Mouse (Mus musculus) MEL (cell line): ENCODE results near the gene Zc3hc1. TPM values are rescaled to one million over a fixed set of nuclear protein-coding genes. Genes with fewer than 3 reads are reported as not detected.

ENCODE experiments used
- DNase-seq: peaks from one replicate; pipeline ENCODE4 v3.0.0; 2011; ENCODE audit warnings: low read depth, low spot score
- H3K27ac ChIP-seq: 2 replicates; pipeline ENCODE4 v1.5.1; 2012; ENCODE audit warnings: low read depth, mild to moderate bottlenecking, control low read depth, low read length, moderate library complexity; ENCODE audit not compliant: control insufficient read depth
- H3K27me3 ChIP-seq, 2 experiments: fragments of 150-350 bp in 1 of 2; sonication (generic) in 1 of 2; 2 replicates each; pipeline ENCODE4 v1.6.1; 2012; ENCODE audit warnings: low read length in 2 of 2, mild to moderate bottlenecking in 2 of 2, improper control_type of control experiment in 1 of 2, moderate library complexity in 1 of 2; ENCODE audit not compliant: insufficient read depth in 2 of 2, control insufficient read depth in 1 of 2
- H3K36me3 ChIP-seq, 2 experiments: 2 replicates each; pipeline ENCODE4 v1.6.1; 2012 to 2014; ENCODE audit warnings: low read length in 2 of 2, improper control_type of control experiment in 1 of 2, inconsistent platforms in 1 of 2, mild to moderate bottlenecking in 1 of 2; ENCODE audit not compliant: insufficient read depth in 2 of 2, control insufficient read depth in 1 of 2
- H3K4me1 ChIP-seq, 2 experiments: fragments of 150-350 bp in 1 of 2; sonication (generic) in 1 of 2; 2 replicates each; pipeline ENCODE4 v1.6.1; 2012; ENCODE audit warnings: low read length in 2 of 2, improper control_type of control experiment in 1 of 2, mild to moderate bottlenecking in 1 of 2; ENCODE audit not compliant: insufficient read depth in 2 of 2, control insufficient read depth in 1 of 2
- H3K4me3 ChIP-seq, 2 experiments: fragments of 150-350 bp in 1 of 2; sonication (generic) in 1 of 2; 2 replicates each; pipeline ENCODE4 v1.5.1; 2012; ENCODE audit warnings: low read depth in 2 of 2, low read length in 2 of 2, mild to moderate bottlenecking in 2 of 2, moderate library complexity in 2 of 2, control low read depth in 1 of 2, improper control_type of control experiment in 1 of 2; ENCODE audit not compliant: control insufficient read depth in 1 of 2, insufficient read depth in 1 of 2
- H3K79me2 ChIP-seq: 2 replicates; pipeline ENCODE4 v1.6.1; 2012; ENCODE audit warnings: mild to moderate bottlenecking, low read length, moderate library complexity; ENCODE audit not compliant: control insufficient read depth, poor library complexity, insufficient read depth
- H3K9ac ChIP-seq: 2 replicates; pipeline ENCODE4 v1.6.1; 2012; ENCODE audit warnings: low read depth, mild to moderate bottlenecking, control low read depth, low read length, moderate library complexity; ENCODE audit not compliant: control insufficient read depth, poor library complexity, severe bottlenecking
- H3K9me3 ChIP-seq: fragments of 150-350 bp; sonication (generic); replicated peaks from 2 replicates; pipeline ENCODE4 v1.6.1; 2012; ENCODE audit warnings: mild to moderate bottlenecking, low read length, improper control_type of control experiment, moderate library complexity; ENCODE audit not compliant: insufficient read depth
- CHD2 ChIP-seq: IDR thresholded peaks from 2 replicates; pipeline ENCODE4 v1.6.1; 2011; ENCODE audit warnings: low read length, improper control_type of control experiment
- CTCF ChIP-seq, 3 experiments: IDR thresholded peaks in 2 of 3; conservative IDR thresholded peaks in 1 of 3; 2 replicates each; pipeline ENCODE4 v1.5.1; 2011 to 2012; ENCODE audit warnings: low read length in 3 of 3, low read depth in 2 of 3, mild to moderate bottlenecking in 2 of 3, improper control_type of control experiment in 1 of 3, inconsistent platforms in 1 of 3, mixed read lengths in 1 of 3, moderate library complexity in 1 of 3; ENCODE audit not compliant: control insufficient read depth in 1 of 3, insufficient read depth in 1 of 3, poor library complexity in 1 of 3, severe bottlenecking in 1 of 3
- E2F4 ChIP-seq: IDR thresholded peaks from 2 replicates; pipeline ENCODE4 v1.6.1; 2011; ENCODE audit warnings: low read depth, low read length, improper control_type of control experiment, borderline replicate concordance
- GABPA ChIP-seq: IDR thresholded peaks from 2 replicates; pipeline ENCODE4 v1.6.1; 2012; ENCODE audit warnings: low read depth, mild to moderate bottlenecking, inconsistent platforms, low read length, improper control_type of control experiment, moderate library complexity
- JUND ChIP-seq: IDR thresholded peaks from 2 replicates; pipeline ENCODE4 v1.6.1; 2011; ENCODE audit warnings: low read depth, mild to moderate bottlenecking, improper control_type of control experiment, low read length
- MAFK ChIP-seq: IDR thresholded peaks from 2 replicates; pipeline ENCODE4 v1.6.1; 2011; ENCODE audit warnings: low read depth, mild to moderate bottlenecking, low read length, improper control_type of control experiment, borderline replicate concordance
- MEF2A ChIP-seq: IDR thresholded peaks from 2 replicates; pipeline ENCODE4 v1.6.1; 2014; ENCODE audit warnings: low read depth, mild to moderate bottlenecking, inconsistent platforms, low read length, improper control_type of control experiment; ENCODE audit not compliant: poor library complexity, insufficient replicate concordance, severe bottlenecking; ENCODE audit errors: extremely low read depth
- NELFE ChIP-seq: IDR thresholded peaks from 2 replicates; pipeline ENCODE4 v1.6.1; 2011; ENCODE audit warnings: low read depth, low read length, improper control_type of control experiment
- NRF1 ChIP-seq: IDR thresholded peaks from 2 replicates; pipeline ENCODE4 v1.6.1; 2014; ENCODE audit warnings: low read depth, mild to moderate bottlenecking, inconsistent platforms, low read length, improper control_type of control experiment, moderate library complexity; ENCODE audit not compliant: poor library complexity, insufficient read depth, severe bottlenecking
- POLR2AphosphoS2 ChIP-seq: IDR thresholded peaks from 2 replicates; pipeline ENCODE4 v1.6.1; 2011; ENCODE audit warnings: low read length, improper control_type of control experiment
- POLR2AphosphoS5 ChIP-seq: IDR thresholded peaks from 2 replicates; pipeline ENCODE4 v1.6.1; 2012; ENCODE audit warnings: low read depth, borderline replicate concordance, mild to moderate bottlenecking, inconsistent platforms, low read length, moderate library complexity, mixed read lengths
- RAD21 ChIP-seq: IDR thresholded peaks from 2 replicates; pipeline ENCODE4 v1.6.1; 2011; ENCODE audit warnings: mild to moderate bottlenecking, low read depth, low read length, improper control_type of control experiment
- SMC3 ChIP-seq: IDR thresholded peaks from 2 replicates; pipeline ENCODE4 v1.6.1; 2011; ENCODE audit warnings: low read depth, low read length, improper control_type of control experiment
- TBP ChIP-seq: IDR thresholded peaks from 2 replicates; pipeline ENCODE4 v1.8.0; 2011; ENCODE audit warnings: low read depth, low read length, improper control_type of control experiment
- TCF12 ChIP-seq: IDR thresholded peaks from 2 replicates; pipeline ENCODE4 v1.6.1; 2014; ENCODE audit warnings: low read depth, mild to moderate bottlenecking, inconsistent platforms, low read length, improper control_type of control experiment, moderate library complexity
- UBTF ChIP-seq: IDR thresholded peaks from 2 replicates; pipeline ENCODE4 v1.6.1; 2012; ENCODE audit warnings: low read depth, mild to moderate bottlenecking, inconsistent platforms, low read length, improper control_type of control experiment, moderate library complexity, borderline replicate concordance; ENCODE audit not compliant: insufficient read depth
- USF1 ChIP-seq: IDR thresholded peaks from 2 replicates; pipeline ENCODE4 v1.6.1; 2014; ENCODE audit warnings: low read depth, mild to moderate bottlenecking, inconsistent platforms, low read length, improper control_type of control experiment, moderate library complexity
- USF2 ChIP-seq, 2 experiments: IDR thresholded peaks; 2 replicates each; pipeline ENCODE4 v1.6.1; 2011 to 2012; ENCODE audit warnings: improper control_type of control experiment in 2 of 2, low read length in 2 of 2, borderline replicate concordance in 1 of 2, inconsistent platforms in 1 of 2, low read depth in 1 of 2, mild to moderate bottlenecking in 1 of 2; ENCODE audit not compliant: insufficient read depth in 1 of 2
- ZKSCAN1 ChIP-seq: IDR thresholded peaks from 2 replicates; pipeline ENCODE4 v1.6.1; 2012; ENCODE audit warnings: low read depth, mild to moderate bottlenecking, inconsistent platforms, low read length, improper control_type of control experiment, moderate library complexity
- ZNF384 ChIP-seq: IDR thresholded peaks from 2 replicates; pipeline ENCODE4 v1.6.1; 2012; ENCODE audit warnings: low read depth, mild to moderate bottlenecking, inconsistent platforms, low read length, improper control_type of control experiment
- polyA plus RNA-seq, 2 experiments: library from polyadenylated mRNA; stranded (reverse) in 1 of 2; unstranded in 1 of 2; fragments of >175 nt in 1 of 2; fragments of >200 nt in 1 of 2; gene quantifications; 2 replicates each; pipeline versions ENCODE4 v1.2.1 to v1.2.4; 2012; ENCODE audit warnings: low replicate concordance in 2 of 2, low read depth in 1 of 2; ENCODE audit not compliant: insufficient read length in 2 of 2, insufficient read depth in 1 of 2, missing spikeins in 1 of 2
- total RNA-seq: library from RNA; depleted of rRNA; stranded (reverse); fragments of 300-350 nt; gene quantifications from 2 replicates; pipeline ENCODE4 v1.2.3, GENCODE M21; 2012

Gene Zc3hc1
- total and polyA plus RNA-seq, 3 experiments, result 59.8 to 87.7 TPM; not detected in 1

DNA sequence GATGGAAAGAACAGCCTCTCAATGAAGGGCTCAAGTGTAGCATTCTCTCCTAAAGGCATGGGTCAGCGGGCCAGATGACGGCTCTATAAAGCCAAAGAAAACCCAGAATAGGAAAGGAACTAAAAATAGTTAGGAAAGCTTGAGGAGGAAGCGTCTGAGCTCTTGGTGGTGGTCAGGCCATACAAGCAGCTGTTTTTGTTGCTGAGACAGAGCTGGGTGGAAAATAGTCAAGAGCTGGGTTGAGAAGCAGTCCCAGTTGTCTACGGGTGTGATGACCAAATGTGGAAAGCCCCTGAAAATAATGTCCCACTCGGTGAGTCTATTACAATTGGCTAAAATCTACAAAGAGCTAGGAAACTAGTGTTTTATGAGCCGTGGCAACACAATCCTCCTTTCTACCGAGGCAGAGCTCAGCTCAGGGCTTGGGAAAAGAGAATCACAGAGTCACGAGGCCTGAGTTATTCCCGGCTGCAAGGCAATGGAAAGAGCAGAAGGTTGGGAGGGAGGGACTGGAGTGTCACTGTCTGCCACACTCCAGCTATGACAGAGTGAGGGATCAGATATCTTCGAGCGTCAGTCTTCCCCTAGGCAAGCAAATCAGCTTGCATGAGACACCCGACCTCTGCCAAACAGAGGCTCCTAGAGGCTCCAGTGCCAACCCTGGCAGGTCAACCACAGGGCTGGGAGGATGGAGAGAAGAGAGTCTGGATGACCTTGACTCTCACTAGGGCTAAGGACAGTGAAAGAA lies 30.9 kb downstream of the Zc3hc1 start:
- H3K27me3 ChIP-seq, result no peaks in the 10 kb centered on the region
- no peak overlapping the region for H3K4me3 ChIP-seq
- H3K36me3 ChIP-seq, result peaks cover 0 to 3% of the 10 kb centered on the region in 2 experiments; a peak in 1 of 4 replicates
- no peaks in the 10 kb centered on the region for H3K79me2 ChIP-seq
- no peak for DNase-seq
- peaks cover 0 to 9% of the 10 kb centered on the region in 2 experiments; a peak in 3 of 4 replicates for H3K4me1 ChIP-seq
- TF ChIP-seq E2F4 (no peak), UBTF (no peak), JUND (no peak), TCF12 (no peak), NELFE (no peak), POLR2AphosphoS2 (no peak), MEF2A (no peak), USF2 (IDR thresholded peaks at IDR 0.05; ENCODE audit: borderline replicate concordance in 1 of 2, insufficient read depth in 1 of 2, low read depth in 1 of 2, low read length in 2 of 2) (no peak), ZKSCAN1 (no peak), ZNF384 (no peak), TBP (no peak), GABPA (no peak), NRF1 (no peak), MAFK (no peak), POLR2AphosphoS5 (no peak), USF1 (no peak), CTCF (IDR thresholded peaks at IDR 0.05 in 2 of 3, conservative IDR thresholded peaks at IDR 0.05 in 1 of 3; ENCODE audit: control insufficient read depth in 1 of 3, insufficient read depth in 1 of 3, low read depth in 2 of 3, low read length in 3 of 3, poor library complexity in 1 of 3, severe bottlenecking in 1 of 3) (no peak), CHD2 (no peak), RAD21 (no peak), SMC3 (no peak)
- no peak overlapping the region for H3K9ac ChIP-seq
- H3K9me3 ChIP-seq, result no peaks in the 10 kb centered on the region
- no peak overlapping the region for H3K27ac ChIP-seq
